9 mouse cellular contexts compared by ENCODE assay signal in the genomic region with DNA sequence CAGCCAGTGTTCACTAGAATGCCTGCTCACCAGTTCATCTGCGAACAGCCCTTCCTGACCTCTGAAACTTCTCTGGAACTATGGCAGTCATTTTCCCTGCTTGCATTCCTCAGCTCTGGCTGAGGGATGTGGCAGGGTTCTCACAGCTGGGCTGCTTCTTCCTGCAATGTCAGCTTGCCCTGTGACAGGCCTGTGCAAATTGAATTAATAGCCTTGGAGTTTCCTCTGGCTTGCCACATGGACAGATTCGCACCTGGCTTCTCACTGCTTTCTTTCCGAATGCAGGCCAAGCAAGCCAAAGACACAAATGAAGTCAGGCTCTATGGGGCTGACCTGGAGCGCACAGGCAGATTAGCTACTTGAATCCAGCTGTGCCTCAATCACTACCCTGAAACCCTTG.
DNase-seq lines count a peak whose midpoint lies in the region; ATAC-seq and TF ChIP-seq lines count a peak whose summit lies in the region.
"Had no signal": no experiment of that assay in that cellular context is flagged by ENCODE, and none has a peak within 500 bp of the region (broad histone marks: within the 10 kb centered on the region; RNA-seq: fewer than 3 reads in every experiment).

No protein-coding gene starts in this region.

- no peak for TF ChIP-seq CTCF in lung, embryonic 14.5 days (IDR thresholded peaks at IDR 0.05; ENCODE audit: low read depth)
- no peak for TF ChIP-seq CTCF in lung, postnatal 0 days (IDR thresholded peaks at IDR 0.05)
- no peak for TF ChIP-seq CTCF in layer of hippocampus, adult 2 months (conservative IDR thresholded peaks at IDR 0.05)

- DNase-seq in lung, embryonic 14.5 days = peak; percentile 44
- no peak for DNase-seq in lung, postnatal 0 days (ENCODE audit: low spot score)
- DNase-seq in embryonic facial prominence, embryonic 10.5 days (ENCODE audit: low spot score) = peak; percentile 64
- DNase-seq in kidney, adult 9 months = peak; percentile 7
- DNase-seq in retina, postnatal 1 day = peak; percentile 19
- DNase-seq in layer of hippocampus, adult 2 months (ENCODE audit: low spot score in 2 of 2) = no peak
- DNase-seq in right cerebral cortex, postnatal 10 days (ENCODE audit: low spot score in 2 of 2) = no peak
- DNase-seq: cerebellum, postnatal 36 days had no signal

- H3K4me1 ChIP-seq in lung, embryonic 14.5 days (ENCODE audit: insufficient read depth) = no peaks in the 10 kb centered on the region
- no peaks in the 10 kb centered on the region for H3K4me1 ChIP-seq in lung, postnatal 0 days (ENCODE audit: insufficient read depth, low read depth, low read length)
- peaks cover 32% of the 10 kb centered on the region for H3K4me1 ChIP-seq in embryonic facial prominence, embryonic 10.5 days

- no peaks in the 10 kb centered on the region for H3K9me3 ChIP-seq in lung, embryonic 14.5 days (ENCODE audit: low read depth, low read length)
- H3K9me3 ChIP-seq in lung, postnatal 0 days (ENCODE audit: low read length) = no peaks in the 10 kb centered on the region
- H3K9me3 ChIP-seq in embryonic facial prominence, embryonic 10.5 days = no peaks in the 10 kb centered on the region

- no peak overlapping the region for H3K27ac ChIP-seq in lung, embryonic 14.5 days (ENCODE audit: low read depth)
- no peak overlapping the region for H3K27ac ChIP-seq in lung, postnatal 0 days (ENCODE audit: low read length)
- 0 out of 2 replicates have a peak overlapping the region, but pooled peaks have one; percentile 16 for H3K27ac ChIP-seq in embryonic facial prominence, embryonic 10.5 days (replicated peaks)
- no peak overlapping the region for H3K27ac ChIP-seq in layer of hippocampus, adult 2 months

- H3K4me3 ChIP-seq in lung, embryonic 14.5 days (ENCODE audit: low read depth, low read length) = no peak overlapping the region
- no peak overlapping the region for H3K4me3 ChIP-seq in lung, postnatal 0 days (ENCODE audit: low read depth, low read length)
- H3K4me3 ChIP-seq in embryonic facial prominence, embryonic 10.5 days = no peak overlapping the region
- H3K4me3 ChIP-seq in layer of hippocampus, adult 2 months = no peak overlapping the region

- ATAC-seq in lung, embryonic 14.5 days (ENCODE audit: insufficient read depth) = peak; percentile 36; the same call in 1 of the 2 replicates
- no peak for ATAC-seq in lung, postnatal 0 days
- ATAC-seq: activated CD4-positive, CD25-positive, alpha-beta regulatory T cell, adult 4 months had no signal

- no peak overlapping the region for H3K4me2 ChIP-seq in lung, embryonic 14.5 days
- H3K4me2 ChIP-seq in lung, postnatal 0 days (replicated peaks; ENCODE audit: low read depth, low read length) = no peak overlapping the region

- no peaks in the 10 kb centered on the region for H3K27me3 ChIP-seq in lung, embryonic 14.5 days (ENCODE audit: insufficient read depth, low read length)
- H3K27me3 ChIP-seq in lung, postnatal 0 days (replicated peaks; ENCODE audit: insufficient read depth, low read length) = no peaks in the 10 kb centered on the region
- H3K27me3 ChIP-seq in embryonic facial prominence, embryonic 10.5 days (replicated peaks; ENCODE audit: low read depth, poor library complexity, severe bottlenecking) = no peaks in the 10 kb centered on the region

- peaks cover 32% of the 10 kb centered on the region for H3K36me3 ChIP-seq in lung, embryonic 14.5 days (ENCODE audit: insufficient read depth)
- no peaks in the 10 kb centered on the region for H3K36me3 ChIP-seq in lung, postnatal 0 days (ENCODE audit: insufficient read depth, low read length)
- peaks cover 27% of the 10 kb centered on the region for H3K36me3 ChIP-seq in embryonic facial prominence, embryonic 10.5 days (replicated peaks)

- H3K9ac ChIP-seq in lung, embryonic 14.5 days = no peak overlapping the region
- no peak overlapping the region for H3K9ac ChIP-seq in lung, postnatal 0 days (replicated peaks; ENCODE audit: low read depth)

- TF ChIP-seq EP300 in lung, postnatal 0 days (IDR thresholded peaks at IDR 0.05) = no peak

- WGBS in lung, embryonic 14.5 days = 34% methylated on average over 4 of the region's 4 CpGs
- 50% methylated on average over 4 of the region's 4 CpGs for WGBS in lung, postnatal 0 days
- 39% methylated on average over 4 of the region's 4 CpGs for WGBS in embryonic facial prominence, embryonic 10.5 days

Comparison
In these comparisons a context has a peak if more than half of its experiments do, and no peak if none do; other contexts are left out.
1. DNase-seq: peak in lung, embryonic 14.5 days (single experiment), embryonic facial prominence, embryonic 10.5 days (single experiment), kidney, adult 9 months (single experiment) and retina, postnatal 1 day (single experiment); none in lung, postnatal 0 days (single experiment), layer of hippocampus, adult 2 months (0 of 2) and right cerebral cortex, postnatal 10 days (0 of 2).